10 mouse cellular contexts compared by ENCODE assay signal in the genomic region with DNA sequence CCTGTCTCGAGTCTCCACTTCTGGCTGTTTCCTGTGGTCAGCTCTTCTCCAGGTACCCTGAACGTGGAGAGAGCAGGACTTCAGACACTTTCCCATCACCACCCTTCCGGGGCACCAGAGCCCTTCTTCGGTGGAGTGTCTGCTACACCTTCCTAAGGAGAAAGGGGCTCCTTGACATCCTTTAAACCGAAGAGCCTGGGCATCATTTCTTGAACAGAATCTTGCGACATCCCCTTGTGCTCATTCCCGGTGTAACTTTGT. TPM values are rescaled to one million over a fixed set of nuclear protein-coding genes. Genes with fewer than 3 reads are reported as not detected.
DNase-seq lines count a peak whose midpoint lies in the region; ATAC-seq lines count a peak whose summit lies in the region.
"Had no signal": no experiment of that assay in that cellular context is flagged by ENCODE, and none has a peak within 500 bp of the region (broad histone marks: within the 10 kb centered on the region; RNA-seq: fewer than 3 reads in every experiment).

No protein-coding gene starts in this region.

- ATAC-seq in kidney, embryonic 14.5 days (ENCODE audit: low FRiP score, low TSS enrichment), result no peak
- no peak for ATAC-seq in embryonic facial prominence, embryonic 12.5 days (ENCODE audit: insufficient number of reproducible peaks, insufficient read depth, low FRiP score, low TSS enrichment)
- no peak for ATAC-seq in intestine, embryonic 16.5 days
- ATAC-seq in neural tube, embryonic 11.5 days (ENCODE audit: insufficient read depth, low FRiP score, low TSS enrichment), result no peak

- H3K36me3 ChIP-seq in kidney, embryonic 14.5 days (ENCODE audit: control insufficient read depth, insufficient read depth, low read length), result no peaks in the 10 kb centered on the region
- no peaks in the 10 kb centered on the region for H3K36me3 ChIP-seq in embryonic facial prominence, embryonic 12.5 days
- H3K36me3 ChIP-seq in intestine, embryonic 16.5 days (ENCODE audit: control insufficient read depth, insufficient read depth, low read length), result no peaks in the 10 kb centered on the region
- no peaks in the 10 kb centered on the region for H3K36me3 ChIP-seq in neural tube, embryonic 11.5 days (ENCODE audit: control insufficient read depth, insufficient read depth, low read length)

- intact Hi-C loops in gastrocnemius, postnatal 36 days (cut with DNase I), result no loop called here

- H3K9ac ChIP-seq in kidney, embryonic 14.5 days (ENCODE audit: low read depth, low read length), result no peak overlapping the region
- peak overlapping the region; percentile 40 for H3K9ac ChIP-seq in embryonic facial prominence, embryonic 12.5 days
- H3K9ac ChIP-seq in intestine, embryonic 16.5 days (ENCODE audit: low read depth, low read length), result no peak overlapping the region
- peak overlapping the region; percentile 38; the same call in 1 of the 2 replicates for H3K9ac ChIP-seq in neural tube, embryonic 11.5 days (ENCODE audit: low read length)

- H3K4me3 ChIP-seq in kidney, embryonic 14.5 days (ENCODE audit: low read length), result peak overlapping the region; percentile 60
- H3K4me3 ChIP-seq in embryonic facial prominence, embryonic 12.5 days, result peak overlapping the region; percentile 58
- peak overlapping the region; percentile 56 for H3K4me3 ChIP-seq in intestine, embryonic 16.5 days (ENCODE audit: low read length)
- H3K4me3 ChIP-seq in neural tube, embryonic 11.5 days (ENCODE audit: low read depth, low read length), result peak overlapping the region; percentile 54

- H3K27me3 ChIP-seq in kidney, embryonic 14.5 days (ENCODE audit: control insufficient read depth, insufficient read depth, low read length), result peaks cover 58% of the 10 kb centered on the region
- H3K27me3 ChIP-seq in embryonic facial prominence, embryonic 12.5 days, result peaks cover 51% of the 10 kb centered on the region
- H3K27me3 ChIP-seq in intestine, embryonic 16.5 days (replicated peaks; ENCODE audit: control insufficient read depth, insufficient read depth, low read length), result peaks cover 44% of the 10 kb centered on the region
- H3K27me3 ChIP-seq in neural tube, embryonic 11.5 days (ENCODE audit: control insufficient read depth, insufficient read depth, low read length), result peaks cover 39% of the 10 kb centered on the region

- no peaks in the 10 kb centered on the region for H3K9me3 ChIP-seq in kidney, embryonic 14.5 days (ENCODE audit: control insufficient read depth, low read length)
- no peaks in the 10 kb centered on the region for H3K9me3 ChIP-seq in embryonic facial prominence, embryonic 12.5 days
- H3K9me3 ChIP-seq in intestine, embryonic 16.5 days (ENCODE audit: control insufficient read depth, low read length), result no peaks in the 10 kb centered on the region
- H3K9me3 ChIP-seq in neural tube, embryonic 11.5 days (ENCODE audit: control insufficient read depth, low read length), result no peaks in the 10 kb centered on the region

- WGBS in kidney, embryonic 14.5 days, result 1% methylated on average over 7 of the region's 7 CpGs
- WGBS in embryonic facial prominence, embryonic 12.5 days, result under 1% methylated on average over 7 of the region's 7 CpGs
- 1% methylated on average over 7 of the region's 7 CpGs for WGBS in intestine, embryonic 16.5 days
- WGBS in neural tube, embryonic 11.5 days, result 2% methylated on average over 7 of the region's 7 CpGs

- peaks cover 7% of the 10 kb centered on the region; the same call in 1 of the 2 replicates for H3K4me1 ChIP-seq in kidney, embryonic 14.5 days (ENCODE audit: control insufficient read depth, insufficient read depth, low read length)
- peaks cover 13% of the 10 kb centered on the region for H3K4me1 ChIP-seq in embryonic facial prominence, embryonic 12.5 days
- H3K4me1 ChIP-seq in intestine, embryonic 16.5 days (ENCODE audit: control insufficient read depth, insufficient read depth, low read length), result peaks cover 14% of the 10 kb centered on the region
- peaks cover 7% of the 10 kb centered on the region for H3K4me1 ChIP-seq in neural tube, embryonic 11.5 days (ENCODE audit: control insufficient read depth, insufficient read depth, low read length)

- peak overlapping the region; percentile 97 for H3K4me2 ChIP-seq in kidney, embryonic 14.5 days (replicated peaks; ENCODE audit: low read depth, low read length)
- peak overlapping the region; percentile 97 for H3K4me2 ChIP-seq in embryonic facial prominence, embryonic 12.5 days (replicated peaks)
- peak overlapping the region; percentile 82 for H3K4me2 ChIP-seq in intestine, embryonic 16.5 days (ENCODE audit: low read depth, low read length)
- H3K4me2 ChIP-seq in neural tube, embryonic 11.5 days (ENCODE audit: low read depth), result peak overlapping the region; percentile 93

- no peak overlapping the region for H3K27ac ChIP-seq in kidney, embryonic 14.5 days (ENCODE audit: low read depth, low read length)
- H3K27ac ChIP-seq in embryonic facial prominence, embryonic 12.5 days, result no peak overlapping the region
- no peak overlapping the region for H3K27ac ChIP-seq in intestine, embryonic 16.5 days (ENCODE audit: low read length)
- no peak overlapping the region for H3K27ac ChIP-seq in neural tube, embryonic 11.5 days (ENCODE audit: low read depth, low read length)

- DNase-seq in kidney, adult 8-10 months, result no peak
- DNase-seq in neural tube, embryonic 11.5 days (ENCODE audit: low spot score), result peak; percentile 43
- no peak for DNase-seq in cerebellum, postnatal 10 days
- DNase-seq in adrenal gland, adult 18-20 months (ENCODE audit: low spot score in 2 of 2), result no peak
- DNase-seq in gastrocnemius, postnatal 36 days, result no peak
- DNase-seq: cerebellum, adult 18-20 months had no signal

RNA-seq across cellular contexts. Expression of a gene that starts 0.3 kb away (rescaled TPM):
- polyA plus RNA-seq in kidney, embryonic 14.5 days (2014; fragmentation: Nextera tagmentation; extraction: Ambion mirVana), result 0.17 and 0.41 TPM in 2 replicates
- 6.2 and 8.2 TPM in 2 replicates for polyA plus RNA-seq in embryonic facial prominence, embryonic 12.5 days (2016; fragmentation: Nextera tagmentation; extraction: Ambion mirVana)
- polyA plus RNA-seq in intestine, embryonic 16.5 days (2015; fragmentation: Nextera tagmentation; extraction: Ambion mirVana), result 0.65 and 0.80 TPM in 2 replicates
- 2.3 and 2.5 TPM in 2 replicates for polyA plus RNA-seq in neural tube, embryonic 11.5 days (2014; fragmentation: Nextera tagmentation; extraction: Ambion mirVana)
- under 1 TPM; 0.10 TPM for total RNA-seq in adrenal gland, adult 18-20 months (2021)
- total RNA-seq in gastrocnemius, postnatal 36 days (2021), result not detected
- total RNA-seq: MEL had no signal

Comparison
In these comparisons a context has a peak if more than half of its experiments do, and no peak if none do; other contexts are left out.
1. H3K9ac ChIP-seq: peak in embryonic facial prominence, embryonic 12.5 days (single experiment) and neural tube, embryonic 11.5 days (single experiment); none in kidney, embryonic 14.5 days (single experiment) and intestine, embryonic 16.5 days (single experiment).
2. Peak in every context shown above with its lines, with median percentiles within 50 percentile points of each other: H3K4me2 ChIP-seq and H3K4me3 ChIP-seq.